Mouse (Mus musculus) kidney, adult 2 months (tissue): ENCODE measurements at regions not wholly inside any gene's neighbourhood (a gene's known extent, or its start where the extent isn't known, plus 50 kb on each side); places are given as distances from the start of the nearest gene placed in this dataset.

ENCODE experiments used
- CTCF ChIP-seq: fragments of 200-500 bp; conservative IDR thresholded peaks from 2 replicates; pipeline ENCODE4 v1.5.1; 2011; ENCODE audit warnings: low read depth, mild to moderate bottlenecking, control low read depth, low read length, moderate library complexity, mixed read lengths; ENCODE audit not compliant: insufficient read depth, insufficient read length
- POLR2A ChIP-seq: fragments of 200-500 bp; IDR thresholded peaks from one replicate; pipeline ENCODE4 v1.6.1; 2011; ENCODE audit warnings: low read depth, low read length, control low read depth

GRCm38 (mm10) chr13:28418936-28419681 lies 161.8 kb downstream of the Gm11361 start:
- TF ChIP-seq CTCF (no peak), POLR2A (no peak)
